Mouse (Mus musculus) left cerebral cortex, postnatal 25 days (tissue): Measurements from ENCODE around the gene Cox8a. TPM values are rescaled to one million over a fixed set of nuclear protein-coding genes. Genes with fewer than 3 reads are reported as not detected.

ENCODE experiments used
- DNase-seq, 2 experiments: peaks; one replicate each; pipeline ENCODE4 v3.0.0; 2022; ENCODE audit warnings: low spot score in 2 of 2, mixed read lengths in 1 of 2
- intact Hi-C: fragments of 180-260 bp; cut with DNase I; formaldehyde crosslinking; loops from one replicate; pipeline ENCODE4 v1.15.1; 2025
- total RNA-seq, 2 experiments: library from RNA; stranded (reverse); gene quantifications; 2 replicates each; pipeline ENCODE4 v1.2.3; 2021

Cox8a gene
- total RNA-seq, 2 experiments from 2014 or later = 1,203 to 1,264 TPM

DNA sequence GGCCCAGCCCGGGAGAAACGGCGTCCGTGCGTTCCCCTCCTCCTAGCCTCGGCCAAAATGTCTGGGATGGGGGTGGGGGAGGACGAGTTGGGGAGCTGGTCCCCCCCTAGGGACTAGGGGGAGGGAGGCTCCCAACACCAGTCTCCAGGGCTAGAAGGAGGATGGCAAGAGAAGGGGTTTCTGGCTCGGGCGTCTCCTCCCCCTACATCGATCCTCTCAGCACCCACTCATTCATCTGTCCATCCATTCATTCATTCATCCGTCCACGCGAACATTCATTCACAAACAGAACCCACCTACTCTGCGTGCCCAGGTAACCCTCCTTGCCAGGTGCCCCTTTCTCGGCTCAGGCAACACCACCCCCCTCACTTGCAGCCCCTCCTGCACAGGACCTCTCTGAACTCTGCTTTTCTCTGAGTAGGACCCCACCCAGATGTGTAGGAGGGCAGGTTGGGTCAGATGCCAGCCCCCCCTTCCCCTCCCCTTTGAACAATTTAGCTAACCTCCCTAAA is 51.2 kb downstream of the Cox8a start:
- no peak for DNase-seq
- intact Hi-C loops = loop anchor here (5.0 kb wide), 1 partner anchor 84 kb away; no protein-coding TSS in a partner anchor

- peak in 1 of 2 experiments; percentile 46 for DNase-seq
- intact Hi-C loops = loop anchor here (5.0 kb wide), 1 partner anchor 83 kb away; no protein-coding TSS in a partner anchor
Measured at GRCm38 (mm10) chr19:7165509-7166199, 51.8 kb downstream of the Cox8a start.

Other genes starting within 250 kb of the Cox8a start
- gene Ppp1r14b, start 242.6 kb downstream of the Cox8a start, total RNA-seq = 10 to 100 TPM; 49.8 to 57.2 TPM
- gene Plcb3, start 241.1 kb downstream of the Cox8a start, total RNA-seq = 10 to 100 TPM; 11.9 to 13.3 TPM
- 100 to 1,000 TPM in 1 of 2 experiments, 10 to 100 TPM in 1; 98.0 to 104 TPM for gene Fkbp2, start 237.1 kb downstream of the Cox8a start, total RNA-seq
- 10 to 100 TPM; 79.9 to 80.2 TPM for gene Vegfb, start 230.0 kb downstream of the Cox8a start, total RNA-seq
- gene Dnajc4, start 225.0 kb downstream of the Cox8a start, total RNA-seq = 10 to 100 TPM; 20.1 to 21.0 TPM
- 10 to 100 TPM; 12.5 to 14.3 TPM for gene Nudt22, start 221.5 kb downstream of the Cox8a start, total RNA-seq
- 10 to 100 TPM; 18.0 to 22.9 TPM for gene Trpt1, start 221.5 kb downstream of the Cox8a start, total RNA-seq
- 1 to 10 TPM; 4.1 to 4.2 TPM for gene Fermt3, start 198.1 kb downstream of the Cox8a start, total RNA-seq
- gene Stip1, start 177.6 kb downstream of the Cox8a start, total RNA-seq = 100 to 1,000 TPM; 191 to 206 TPM
- gene Macrod1, start 160.8 kb downstream of the Cox8a start, total RNA-seq = 10 to 100 TPM; 12.2 to 13.2 TPM
- 10 to 100 TPM; 35.3 to 38.0 TPM for gene Flrt1, start 111.9 kb downstream of the Cox8a start, total RNA-seq
- gene Otub1, start 11.3 kb downstream of the Cox8a start, total RNA-seq = 100 to 1,000 TPM; 258 to 270 TPM
- 10 to 100 TPM; 31.3 to 36.6 TPM for gene Naa40, start 23.6 kb upstream of the Cox8a start, total RNA-seq
- 10 to 100 TPM; 13.8 to 15.3 TPM for gene Rcor2, start 49.7 kb upstream of the Cox8a start, total RNA-seq
- 100 to 1,000 TPM; 134 to 150 TPM for gene Mark2, start 124.2 kb upstream of the Cox8a start, total RNA-seq
- gene Spindoc, start 165.4 kb upstream of the Cox8a start, total RNA-seq = 10 to 100 TPM; 29.0 to 32.0 TPM
- gene 2700081O15Rik, start 200.0 kb upstream of the Cox8a start, total RNA-seq = 10 to 100 TPM; 36.0 to 36.2 TPM